Mouse (Mus musculus) heart, embryonic 10.5 days (tissue): ENCODE measurements around the gene Pxn. TPM values are rescaled to one million over a fixed set of nuclear protein-coding genes. Genes with fewer than 3 reads are reported as not detected.
A peak's percentile ranks its signal among the peaks of the same experiment; 100 is the strongest.

ENCODE experiments used
- DNase-seq: peaks from one replicate; pipeline ENCODE4 v3.0.0-alpha.2; 2017; ENCODE audit warnings: low spot score
- H3K27ac ChIP-seq: fragments of 300-500 bp; sonication (generic); 2 replicates; pipeline ENCODE4 v1.5.1; 2016; ENCODE audit warnings: mild to moderate bottlenecking
- H3K27me3 ChIP-seq: fragments of 300-500 bp; sonication (generic); 2 replicates; pipeline ENCODE4 v1.6.1; 2016; ENCODE audit warnings: mild to moderate bottlenecking; ENCODE audit not compliant: poor library complexity, insufficient read depth, severe bottlenecking
- H3K36me3 ChIP-seq: fragments of 300-500 bp; sonication (generic); 2 replicates; pipeline ENCODE4 v1.6.1; 2016; ENCODE audit warnings: mild to moderate bottlenecking, moderate library complexity
- H3K4me1 ChIP-seq: fragments of 300-500 bp; sonication (generic); 2 replicates; pipeline ENCODE4 v1.6.1; 2016; ENCODE audit warnings: mild to moderate bottlenecking
- H3K4me3 ChIP-seq: fragments of 300-500 bp; sonication (generic); 2 replicates; pipeline ENCODE4 v1.5.1; 2016; ENCODE audit warnings: mild to moderate bottlenecking, moderate library complexity
- H3K9me3 ChIP-seq: fragments of 300-500 bp; sonication (generic); 2 replicates; pipeline ENCODE4 v1.6.1; 2016; ENCODE audit warnings: mild to moderate bottlenecking, moderate library complexity
- WGBS: fragments of 180-500 bp; shearing (Covaris S2); methylation state at CpG from one replicate; pipeline ENCODE4 v1.1.7; 2016; 5-methylcytosine and 5-hydroxymethylcytosine counted together
- polyA plus RNA-seq: library from polyadenylated mRNA; unstranded; fragments of >200 nt; fragmentation: Nextera tagmentation; extraction: Ambion mirVana; gene quantifications from 2 replicates; pipeline ENCODE4 v1.2.1, GENCODE M21; 2016

Gene Pxn
- polyA plus RNA-seq, 1 experiment from 2014 or later = 30.3 TPM

GRCm38 (mm10) chr5:115528128-115528527, 21.7 kb downstream of the Pxn start:
- no peaks in the 10 kb centered on the region for H3K9me3 ChIP-seq
- 0 out of 2 replicates have a peak, but pooled peaks cover 7% of the 10 kb centered on the region for H3K36me3 ChIP-seq
- no peak overlapping the region for H3K4me3 ChIP-seq
- no peak for DNase-seq
- H3K27ac ChIP-seq = no peak overlapping the region
- WGBS = 72% methylated on average over 5 of the region's 5 CpGs
- no peaks in the 10 kb centered on the region for H3K27me3 ChIP-seq
- H3K4me1 ChIP-seq = peaks cover 94% of the 10 kb centered on the region

- H3K27me3 ChIP-seq = no peaks in the 10 kb centered on the region
- peak overlapping the region; percentile 20; the same call in 1 of the 2 replicates for H3K4me3 ChIP-seq
- 29% methylated on average over 8 of the region's 8 CpGs for WGBS
Measured at GRCm38 (mm10) chr5:115529364-115529741, 22.9 kb downstream of the Pxn start.

DNA sequence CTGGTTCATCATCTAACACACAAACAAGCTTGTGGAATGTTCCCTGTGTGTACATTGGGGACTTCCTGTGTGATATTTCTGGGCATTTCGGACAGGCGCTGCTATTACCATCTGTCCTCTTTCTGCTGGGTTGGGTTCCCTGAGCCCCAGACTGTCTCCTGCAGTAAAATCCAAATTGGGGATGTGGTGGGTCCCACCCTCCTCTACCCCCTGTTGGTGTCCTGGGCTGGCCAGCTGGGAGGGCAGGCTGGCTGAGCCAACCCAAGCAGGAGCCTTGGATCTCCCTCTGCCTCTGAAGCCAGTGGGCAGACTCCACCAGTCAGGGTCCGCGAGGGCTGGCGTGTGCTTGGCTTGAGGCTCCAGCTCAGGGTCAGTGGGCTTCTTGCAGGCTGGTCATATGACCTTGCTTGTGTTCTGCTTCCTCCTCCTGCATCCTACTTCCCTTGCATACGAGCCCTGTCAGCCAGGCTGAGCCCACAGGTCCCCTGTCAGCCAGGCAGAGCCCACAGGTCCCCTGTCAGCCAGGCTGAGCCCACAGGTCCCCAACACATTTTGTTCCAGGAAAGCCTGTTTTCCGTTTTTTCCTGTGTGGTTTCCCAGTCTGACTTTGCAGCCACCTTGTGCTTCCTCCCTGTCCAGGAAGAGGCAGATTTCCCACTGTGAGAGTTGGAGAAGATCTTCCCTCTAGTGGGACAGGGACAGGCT, 23.4 kb downstream of the Pxn start:
- Histone ChIP-seq H3K36me3 (0 out of 2 replicates have a peak, but pooled peaks cover 7% of the 10 kb centered on the region), H3K27me3 (no peaks in the 10 kb centered on the region), H3K27ac (peak overlapping the region; percentile 76), H3K4me1 (peaks cover 93% of the 10 kb centered on the region), H3K9me3 (no peaks in the 10 kb centered on the region), H3K4me3 (peak overlapping the region; percentile 20; the same call in 1 of the 2 replicates)
- 47% methylated on average over 7 of the region's 7 CpGs for WGBS
- no peak for DNase-seq

More at GRCm38 (mm10) chr5:115529364-115529741, 22.9 kb downstream of the Pxn start:
- peaks cover 93% of the 10 kb centered on the region for H3K4me1 ChIP-seq
- DNase-seq = no peak
- H3K27ac ChIP-seq = peak overlapping the region; percentile 76
- 0 out of 2 replicates have a peak, but pooled peaks cover 7% of the 10 kb centered on the region for H3K36me3 ChIP-seq
- no peaks in the 10 kb centered on the region for H3K9me3 ChIP-seq

GRCm38 (mm10) chr5:115530447-115530809, 24.0 kb downstream of the Pxn start:
- WGBS = 50% methylated on average over 8 of the region's 8 CpGs

DNA sequence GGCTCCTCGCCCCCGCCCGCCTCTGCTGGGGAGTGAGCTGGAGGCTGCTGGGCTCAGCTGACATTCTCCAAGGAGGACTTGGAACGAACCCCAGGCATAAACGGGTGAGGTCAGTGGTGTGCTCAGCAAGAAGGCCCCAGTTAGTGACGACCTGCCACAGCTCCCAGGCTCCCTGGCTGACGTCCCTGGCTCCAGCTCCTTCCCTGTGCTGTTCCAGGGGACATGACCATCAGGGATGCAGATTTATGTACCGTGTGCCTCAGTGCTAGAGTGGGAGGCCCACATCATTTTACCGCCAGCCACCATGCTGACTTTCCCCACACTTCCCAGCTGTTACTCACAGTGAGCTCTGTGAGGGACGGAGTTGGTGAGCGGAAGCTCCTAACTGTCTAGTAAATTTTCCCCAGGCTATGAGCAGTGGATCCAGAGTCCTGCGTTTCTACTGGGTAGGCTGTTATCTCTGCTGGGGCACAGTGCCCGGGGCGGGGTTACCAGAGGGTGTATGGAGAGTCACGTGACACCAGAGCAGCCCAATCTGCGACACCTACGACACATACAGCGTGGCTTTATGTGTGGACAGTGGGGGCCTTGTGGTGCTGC, 25.3 kb downstream of the Pxn start:
- no peaks in the 10 kb centered on the region for H3K9me3 ChIP-seq
- H3K36me3 ChIP-seq = no peaks in the 10 kb centered on the region
- H3K27me3 ChIP-seq = no peaks in the 10 kb centered on the region
- H3K27ac ChIP-seq = peak overlapping the region; percentile 82
- peaks cover 91% of the 10 kb centered on the region for H3K4me1 ChIP-seq
- H3K4me3 ChIP-seq = 0 out of 2 replicates have a peak overlapping the region, but pooled peaks have one; percentile 18
- no peak for DNase-seq
- 37% methylated on average over 18 of the region's 18 CpGs for WGBS

More at GRCm38 (mm10) chr5:115530447-115530809, 24.0 kb downstream of the Pxn start:
- Histone ChIP-seq H3K9me3 (no peaks in the 10 kb centered on the region), H3K36me3 (0 out of 2 replicates have a peak, but pooled peaks cover 7% of the 10 kb centered on the region), H3K4me3 (no peak overlapping the region), H3K27me3 (no peaks in the 10 kb centered on the region), H3K4me1 (peaks cover 93% of the 10 kb centered on the region), H3K27ac (peak overlapping the region; percentile 76)
- no peak for DNase-seq

- peak overlapping the region; percentile 38 for H3K4me3 ChIP-seq
- no peak for DNase-seq
- 5% methylated on average over 16 of the region's 16 CpGs for WGBS
Measured at GRCm38 (mm10) chr5:115534290-115534731, 27.8 kb downstream of the Pxn start.

GRCm38 (mm10) chr5:115534856-115535255, 28.4 kb downstream of the Pxn start:
- H3K4me3 ChIP-seq = peak overlapping the region; percentile 38; the same call in 1 of the 2 replicates
- 29% methylated on average over 8 of the region's 8 CpGs for WGBS
- H3K27me3 ChIP-seq = peaks cover 4% of the 10 kb centered on the region; the same call in 1 of the 2 replicates
- peaks cover 76% of the 10 kb centered on the region for H3K4me1 ChIP-seq
- no peak for DNase-seq
- peak overlapping the region; percentile 81; the same call in 1 of the 2 replicates for H3K27ac ChIP-seq
- no peaks in the 10 kb centered on the region for H3K36me3 ChIP-seq
- H3K9me3 ChIP-seq = no peaks in the 10 kb centered on the region

More at GRCm38 (mm10) chr5:115534290-115534731, 27.8 kb downstream of the Pxn start:
- H3K9me3 ChIP-seq = no peaks in the 10 kb centered on the region
- H3K36me3 ChIP-seq = no peaks in the 10 kb centered on the region
- H3K4me1 ChIP-seq = peaks cover 82% of the 10 kb centered on the region
- peak overlapping the region; percentile 81 for H3K27ac ChIP-seq
- H3K27me3 ChIP-seq = peaks cover 4% of the 10 kb centered on the region; the same call in 1 of the 2 replicates

DNA sequence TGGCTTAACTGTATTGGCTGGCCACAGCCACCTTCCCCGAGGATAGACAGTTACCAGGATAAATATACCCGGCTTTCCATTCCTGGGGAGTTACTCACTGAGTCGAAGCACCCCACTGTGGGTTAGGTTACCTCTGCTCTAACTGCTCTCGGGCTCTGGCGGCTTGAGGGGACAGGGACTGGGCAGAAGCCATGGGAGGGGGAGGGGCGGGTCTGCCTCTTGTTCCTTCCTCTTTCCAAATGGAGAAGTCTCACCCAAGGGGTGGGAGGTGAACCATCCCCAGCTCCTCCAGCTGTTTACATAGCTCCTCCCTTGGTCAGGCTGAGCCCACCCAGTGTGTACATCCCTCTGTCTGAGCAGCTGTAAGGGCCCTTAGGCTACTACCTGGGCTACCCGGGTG, 29.2 kb downstream of the Pxn start:
- peaks cover 4% of the 10 kb centered on the region; the same call in 1 of the 2 replicates for H3K27me3 ChIP-seq
- H3K27ac ChIP-seq = peak overlapping the region; percentile 81
- no peaks in the 10 kb centered on the region for H3K36me3 ChIP-seq
- no peaks in the 10 kb centered on the region for H3K9me3 ChIP-seq
- peaks cover 68% of the 10 kb centered on the region for H3K4me1 ChIP-seq
- 23% methylated on average over 7 of the region's 7 CpGs for WGBS
- no peak overlapping the region for H3K4me3 ChIP-seq
- no peak for DNase-seq

GRCm38 (mm10) chr5:115538017-115538692, 31.7 kb downstream of the Pxn start:
- 73% methylated on average over 13 of the region's 13 CpGs for WGBS
- H3K27ac ChIP-seq = peak overlapping the region; percentile 49
- peaks cover 4% of the 10 kb centered on the region; the same call in 1 of the 2 replicates for H3K27me3 ChIP-seq
- H3K9me3 ChIP-seq = no peaks in the 10 kb centered on the region
- peaks cover 55% of the 10 kb centered on the region for H3K4me1 ChIP-seq
- H3K4me3 ChIP-seq = no peak overlapping the region
- H3K36me3 ChIP-seq = no peaks in the 10 kb centered on the region
- DNase-seq = no peak

- DNase-seq = peak; percentile 93
- Histone ChIP-seq H3K4me1 (peaks cover 56% of the 10 kb centered on the region), H3K36me3 (no peaks in the 10 kb centered on the region), H3K9me3 (no peaks in the 10 kb centered on the region), H3K27me3 (peaks cover 4% of the 10 kb centered on the region; the same call in 1 of the 2 replicates), H3K27ac (peak overlapping the region; percentile 49), H3K4me3 (no peak overlapping the region)
- WGBS = 1% methylated on average over 12 of the region's 12 CpGs
Measured at GRCm38 (mm10) chr5:115538693-115539043, 32.2 kb downstream of the Pxn start.

DNA sequence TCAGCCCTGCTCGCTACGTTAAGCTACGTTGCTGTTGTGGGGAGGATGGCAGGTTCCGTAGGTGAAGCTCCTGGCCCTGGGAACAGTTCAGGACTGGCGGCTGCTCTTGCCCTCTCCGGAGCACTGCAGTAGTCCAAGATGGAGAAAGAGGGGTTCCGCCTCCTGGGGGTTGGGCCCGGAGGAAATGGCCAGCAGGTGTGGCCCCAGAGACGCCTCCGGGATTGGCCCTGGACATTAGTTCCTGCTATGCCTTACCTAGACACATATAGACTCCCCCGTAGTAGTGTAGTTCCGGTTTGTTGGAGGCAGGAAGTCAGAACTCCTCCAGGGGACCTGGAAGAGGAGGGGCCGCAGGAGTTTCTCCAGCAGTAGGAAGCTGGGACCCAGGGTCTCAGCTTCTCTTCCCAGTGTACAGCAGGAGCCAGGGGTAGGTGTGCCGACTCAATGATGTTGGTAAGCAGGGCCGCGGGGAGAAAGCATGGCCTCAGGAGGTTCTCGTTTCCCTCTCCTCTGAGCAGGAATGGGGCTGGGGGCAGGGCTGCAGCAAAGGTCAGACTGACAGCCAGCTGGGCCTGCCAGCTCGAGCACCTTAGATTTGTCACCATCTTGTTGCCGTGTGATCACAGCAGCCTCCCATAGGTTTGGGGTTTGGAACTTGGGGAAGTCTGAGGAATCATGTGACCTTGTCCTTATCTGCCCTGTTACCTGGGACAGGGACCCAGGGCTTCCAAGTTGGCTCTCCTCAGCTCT, 36.3 kb downstream of the Pxn start:
- Histone ChIP-seq H3K27me3 (peaks cover 4% of the 10 kb centered on the region; the same call in 1 of the 2 replicates), H3K27ac (peak overlapping the region; percentile 82), H3K4me3 (peak overlapping the region; percentile 31; the same call in 1 of the 2 replicates), H3K36me3 (peaks cover 34% of the 10 kb centered on the region), H3K9me3 (no peaks in the 10 kb centered on the region), H3K4me1 (peaks cover 63% of the 10 kb centered on the region)
- DNase-seq = no peak
- 62% methylated on average over 19 of the region's 19 CpGs for WGBS
